Mouse (Mus musculus) liver, embryonic 15.5 days (tissue): Measurements from ENCODE around the gene Tnfrsf1a. TPM values are rescaled to one million over a fixed set of nuclear protein-coding genes. Genes with fewer than 3 reads are reported as not detected.
A peak's percentile ranks its signal among the peaks of the same experiment; 100 is the strongest.

Source experiments
- ATAC-seq: fragments of 200-750 bp; cut with Nextera tagmentation; 2 replicates; pipeline ENCODE4 v1.8.0; 2017; ENCODE audit warnings: moderate number of reproducible peaks, mild to moderate bottlenecking, moderate library complexity; ENCODE audit not compliant: insufficient read depth
- H3K27ac ChIP-seq: fragments of 300-500 bp; sonication (generic); replicated peaks from 2 replicates; pipeline ENCODE4 v1.5.1; 2015; ENCODE audit warnings: mild to moderate bottlenecking, inconsistent platforms
- H3K27me3 ChIP-seq: fragments of 300-500 bp; sonication (generic); 2 replicates; pipeline ENCODE4 v1.6.1; 2015; ENCODE audit warnings: mild to moderate bottlenecking, inconsistent platforms
- H3K36me3 ChIP-seq: fragments of 300-500 bp; sonication (generic); replicated peaks from 2 replicates; pipeline ENCODE4 v1.6.1; 2015; ENCODE audit warnings: moderate library complexity, mild to moderate bottlenecking, inconsistent platforms
- H3K4me1 ChIP-seq: fragments of 300-500 bp; sonication (generic); replicated peaks from 2 replicates; pipeline ENCODE4 v1.6.1; 2015; ENCODE audit warnings: inconsistent platforms
- H3K4me2 ChIP-seq: fragments of 300-500 bp; sonication (generic); 2 replicates; pipeline ENCODE4 v1.6.1; 2015; ENCODE audit warnings: moderate library complexity, mild to moderate bottlenecking, inconsistent platforms
- H3K4me3 ChIP-seq: fragments of 300-500 bp; sonication (generic); replicated peaks from 2 replicates; pipeline ENCODE4 v1.5.1; 2015; ENCODE audit warnings: mild to moderate bottlenecking, inconsistent platforms
- H3K9ac ChIP-seq: fragments of 300-500 bp; sonication (generic); 2 replicates; pipeline ENCODE4 v1.6.1; 2015; ENCODE audit warnings: moderate library complexity, mild to moderate bottlenecking, inconsistent platforms
- H3K9me3 ChIP-seq: fragments of 300-500 bp; sonication (generic); replicated peaks from 2 replicates; pipeline ENCODE4 v1.6.1; 2016; ENCODE audit warnings: inconsistent platforms
- WGBS: fragments of 180-500 bp; shearing (Covaris S2); methylation state at CpG from one replicate; pipeline ENCODE4 v1.1.7; 2015; ENCODE audit warnings: mixed read lengths; ENCODE audit not compliant: insufficient replicate concordance; 5-methylcytosine and 5-hydroxymethylcytosine counted together
- polyA plus RNA-seq: library from polyadenylated mRNA; unstranded; fragments of >200 nt; fragmentation: Nextera tagmentation; extraction: Ambion mirVana; gene quantifications from 2 replicates; pipeline ENCODE4 v1.2.1, GENCODE M21; 2015

Tnfrsf1a gene
- polyA plus RNA-seq, 1 experiment from 2014 or later = 29.4 TPM

DNA sequence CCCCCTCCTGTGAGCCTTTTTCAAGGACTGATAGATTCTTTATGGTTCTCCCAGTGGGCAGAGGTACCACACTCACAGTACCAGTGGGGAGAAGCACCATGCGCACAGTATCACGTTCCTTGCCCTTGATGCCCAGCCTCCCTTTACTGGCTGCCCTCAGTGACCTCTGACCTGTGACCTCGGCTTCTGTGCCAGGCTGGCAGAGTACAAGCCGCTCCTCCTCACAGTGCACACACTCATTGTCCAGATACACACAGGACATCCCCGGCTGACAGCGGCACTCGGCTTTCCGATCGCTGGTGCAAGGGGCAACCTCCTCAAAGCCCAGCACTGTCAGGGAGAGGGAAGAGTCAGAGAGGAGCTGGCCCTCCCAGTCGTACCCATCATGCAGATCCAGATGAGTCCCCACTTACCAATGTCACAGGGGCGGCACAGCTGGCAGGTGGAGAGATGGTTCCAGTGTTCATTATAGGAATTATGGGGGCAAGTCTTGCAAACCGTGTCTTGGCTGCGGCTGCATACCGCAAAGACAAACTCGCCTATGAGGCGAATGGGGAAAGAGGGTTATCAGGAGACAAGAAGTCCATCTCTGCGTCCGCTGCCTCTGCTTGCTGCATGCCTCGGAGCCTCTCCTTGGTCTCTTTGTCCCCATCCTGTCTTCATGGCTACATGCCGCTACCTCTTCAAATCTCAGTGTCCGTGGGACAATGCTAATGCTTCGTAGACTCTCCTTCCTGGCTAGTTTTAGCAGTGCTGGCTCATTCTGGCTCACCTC lies 36.4 kb upstream of the Tnfrsf1a start:
- peak overlapping the region; percentile 58 for H3K4me2 ChIP-seq
- peak overlapping the region; percentile 60 for H3K9ac ChIP-seq
- no peak for ATAC-seq
- peak overlapping the region; percentile 75 for H3K27ac ChIP-seq
- H3K4me3 ChIP-seq = peak overlapping the region; percentile 62
- H3K4me1 ChIP-seq = peaks cover 34% of the 10 kb centered on the region
- peaks cover 11% of the 10 kb centered on the region for H3K27me3 ChIP-seq
- WGBS = 42% methylated on average over 22 of the region's 22 CpGs
- H3K9me3 ChIP-seq = no peaks in the 10 kb centered on the region
- H3K36me3 ChIP-seq = 0 out of 2 replicates have a peak, but pooled peaks cover 16% of the 10 kb centered on the region

DNA sequence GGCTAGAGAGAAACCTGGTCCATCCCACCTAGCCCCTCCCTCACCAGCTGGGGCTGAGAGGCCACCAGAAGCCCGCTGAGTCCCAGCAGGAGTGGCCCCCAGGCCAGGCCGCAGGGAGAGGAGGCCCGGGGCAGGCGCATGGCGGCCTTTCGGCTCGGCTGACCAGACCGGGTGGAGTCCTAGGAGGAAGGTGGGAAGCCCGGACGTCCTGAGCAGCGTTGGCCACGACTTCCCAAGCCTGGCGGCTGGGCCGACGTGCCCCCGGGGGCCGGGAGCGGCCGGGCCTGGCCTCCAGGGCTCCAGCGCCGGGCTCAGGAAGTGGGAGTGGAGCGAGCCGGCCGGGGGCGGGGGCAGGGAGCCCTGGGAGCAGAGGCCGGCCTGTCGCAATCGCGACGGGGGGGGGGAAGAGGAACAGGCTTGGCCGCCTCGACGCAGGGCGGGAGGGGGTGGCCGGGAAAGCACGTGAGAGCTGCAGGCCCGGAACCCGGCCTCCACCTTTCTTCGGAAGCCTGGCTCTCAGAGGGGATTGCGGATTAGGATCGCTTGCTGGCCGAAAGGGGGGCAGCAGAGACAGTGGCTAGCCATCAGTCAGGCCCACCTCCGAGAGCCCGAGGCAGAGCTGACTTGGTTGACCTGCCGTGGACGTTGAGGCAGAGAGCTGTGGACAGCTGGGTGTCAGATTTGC lies 35.5 kb upstream of the Tnfrsf1a start, which contains the start of gene Ltbr:
TSS of gene Ltbr (minus strand) at position 340 of the 685 bp plus-strand sequence.
- H3K9ac ChIP-seq = peak within 1 kb of the TSS; percentile 60
- peak within 1 kb of the TSS; percentile 75 for H3K27ac ChIP-seq
- peaks cover 34% of the 10 kb centered on the region for H3K4me1 ChIP-seq
- H3K9me3 ChIP-seq = no peaks in the 10 kb centered on the region
- H3K4me3 ChIP-seq = peak within 1 kb of the TSS; percentile 62
- WGBS = under 1% methylated on average over 45 of the region's 46 CpGs
- peak; percentile 78 for ATAC-seq
- H3K27me3 ChIP-seq = peaks cover 11% of the 10 kb centered on the region
- H3K4me2 ChIP-seq = peak within 1 kb of the TSS; percentile 58
- H3K36me3 ChIP-seq = 0 out of 2 replicates have a peak, but pooled peaks cover 15% of the 10 kb centered on the region

DNA sequence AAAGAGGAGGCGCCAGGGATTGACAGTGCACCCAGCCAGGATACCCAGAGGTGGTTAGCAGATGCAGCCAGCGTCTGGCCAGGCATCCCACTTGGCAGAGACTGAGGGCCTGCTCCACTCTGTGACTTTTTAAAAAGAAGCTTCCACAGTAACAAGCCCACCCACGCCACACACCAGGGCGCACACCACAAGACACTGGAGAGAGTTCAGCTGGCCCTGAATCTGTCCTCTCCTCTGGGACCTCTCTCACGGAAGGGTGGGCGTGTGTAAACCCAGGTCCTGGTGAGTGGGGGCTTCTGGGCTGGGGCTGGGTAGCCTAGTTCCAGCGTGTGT lies 35.0 kb upstream of the Tnfrsf1a start:
- H3K27ac ChIP-seq = peak overlapping the region; percentile 70; the same call in 1 of the 2 replicates
- 0 out of 2 replicates have a peak, but pooled peaks cover 12% of the 10 kb centered on the region for H3K36me3 ChIP-seq
- peak overlapping the region; percentile 62 for H3K4me3 ChIP-seq
- H3K4me1 ChIP-seq = peaks cover 32% of the 10 kb centered on the region
- H3K9me3 ChIP-seq = no peaks in the 10 kb centered on the region
- peak overlapping the region; percentile 60; the same call in 1 of the 2 replicates for H3K9ac ChIP-seq
- H3K27me3 ChIP-seq = peaks cover 11% of the 10 kb centered on the region
- peak overlapping the region; percentile 58 for H3K4me2 ChIP-seq
- 50% methylated on average over 7 of the region's 7 CpGs for WGBS
- peak; percentile 26 for ATAC-seq

DNA sequence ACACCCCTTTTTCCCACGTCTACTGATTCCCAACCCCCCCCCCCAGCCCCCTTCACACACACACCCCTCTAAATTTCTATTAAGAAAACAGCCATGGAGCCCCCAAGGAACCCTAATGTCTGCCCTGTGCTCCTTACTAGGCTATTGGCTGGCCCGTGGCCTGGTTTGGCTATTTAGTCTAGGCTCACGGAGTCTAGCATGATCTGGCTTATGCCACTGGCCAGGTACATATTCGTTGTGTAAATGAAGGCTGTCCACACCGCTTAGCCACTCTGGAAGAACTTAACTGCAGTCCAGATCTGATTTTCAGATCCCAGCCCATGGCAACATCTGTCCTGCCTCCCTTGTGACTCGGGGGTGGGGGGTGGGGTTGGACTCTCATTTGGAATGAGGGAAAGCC lies 34.4 kb upstream of the Tnfrsf1a start:
- no peak overlapping the region for H3K4me2 ChIP-seq
- WGBS = 59% methylated on average over 6 of the region's 6 CpGs
- 0 out of 2 replicates have a peak, but pooled peaks cover 7% of the 10 kb centered on the region for H3K36me3 ChIP-seq
- H3K4me1 ChIP-seq = peaks cover 27% of the 10 kb centered on the region
- ATAC-seq = no peak
- no peak overlapping the region for H3K27ac ChIP-seq
- H3K9me3 ChIP-seq = no peaks in the 10 kb centered on the region
- no peak overlapping the region for H3K4me3 ChIP-seq
- no peak overlapping the region for H3K9ac ChIP-seq
- H3K27me3 ChIP-seq = peaks cover 17% of the 10 kb centered on the region

DNA sequence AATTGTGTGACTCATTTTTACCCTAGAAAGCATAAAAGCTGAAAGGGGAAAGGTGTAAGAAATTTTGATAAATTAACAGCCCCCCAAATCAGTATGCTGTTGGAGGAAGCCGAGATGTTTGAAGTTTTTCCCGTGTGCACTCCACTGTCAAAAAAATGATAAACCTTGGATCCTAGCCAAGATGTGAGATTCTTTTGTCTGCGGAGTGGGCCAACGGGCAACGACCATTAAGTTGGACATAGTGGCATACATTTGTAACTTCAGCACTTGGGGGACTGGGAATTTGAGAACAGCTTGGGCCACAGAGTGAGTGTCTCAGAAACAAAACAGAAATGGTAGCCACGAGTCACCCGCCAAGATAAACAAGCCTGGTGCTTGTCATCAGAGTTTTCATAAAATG lies 32.1 kb upstream of the Tnfrsf1a start:
- Histone ChIP-seq H3K4me3 (no peak overlapping the region), H3K4me2 (no peak overlapping the region), H3K27me3 (peaks cover 40% of the 10 kb centered on the region), H3K9me3 (no peaks in the 10 kb centered on the region), H3K27ac (no peak overlapping the region), H3K4me1 (peaks cover 28% of the 10 kb centered on the region), H3K36me3 (no peaks in the 10 kb centered on the region), H3K9ac (no peak overlapping the region)
- WGBS = 63% methylated on average over 7 of the region's 7 CpGs
- no peak for ATAC-seq

DNA sequence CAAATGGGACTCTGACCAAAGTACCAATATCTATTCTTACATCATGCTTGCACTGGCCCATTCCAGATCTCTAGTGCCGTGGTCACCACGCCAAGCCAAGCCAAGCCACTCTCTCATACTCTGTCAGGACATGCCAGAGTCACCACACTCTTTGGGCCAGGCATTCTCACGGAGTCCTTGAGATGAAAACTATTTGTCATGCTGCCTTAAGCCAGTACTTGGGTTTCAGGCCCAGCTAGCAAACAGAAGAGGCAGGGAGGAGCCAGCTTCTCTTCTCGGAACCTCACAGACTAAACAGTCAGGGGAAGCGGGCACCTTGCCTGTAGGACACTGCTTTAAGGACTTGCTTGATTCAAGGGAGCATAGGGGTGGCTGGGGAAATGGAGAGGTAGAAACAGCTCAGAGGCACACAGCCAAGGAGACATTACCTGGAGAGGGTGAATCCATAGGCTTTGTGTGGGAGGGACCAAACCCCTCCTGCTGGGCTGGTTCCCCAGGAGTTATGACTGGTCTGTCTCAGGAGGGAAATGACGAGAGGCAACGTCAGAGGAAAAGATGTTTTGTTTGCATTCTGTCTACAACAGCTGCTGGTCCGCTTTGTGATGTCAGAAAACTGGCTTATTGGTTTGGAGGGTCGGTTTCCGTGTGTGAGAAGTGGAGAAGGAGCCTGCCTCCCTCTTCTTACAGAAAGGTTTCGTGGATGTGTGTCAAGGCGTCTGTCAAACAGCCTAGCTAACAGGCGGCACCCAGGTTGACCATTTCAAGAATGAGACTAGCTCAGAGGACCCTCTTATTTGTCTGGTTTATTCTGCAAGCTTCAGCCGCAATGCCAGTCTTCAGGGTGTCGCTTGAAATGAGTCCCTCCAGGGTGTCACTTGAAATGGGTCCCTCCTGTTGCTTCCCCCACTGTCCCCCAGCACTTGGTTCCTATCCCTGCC lies 29.9 kb upstream of the Tnfrsf1a start:
- ATAC-seq = no peak
- H3K27me3 ChIP-seq = peaks cover 37% of the 10 kb centered on the region
- 49% methylated on average over 15 of the region's 15 CpGs for WGBS
- no peaks in the 10 kb centered on the region for H3K36me3 ChIP-seq
- no peaks in the 10 kb centered on the region for H3K9me3 ChIP-seq
- H3K4me2 ChIP-seq = no peak overlapping the region
- no peak overlapping the region for H3K27ac ChIP-seq
- H3K4me1 ChIP-seq = peaks cover 15% of the 10 kb centered on the region
- H3K4me3 ChIP-seq = no peak overlapping the region
- H3K9ac ChIP-seq = no peak overlapping the region

DNA sequence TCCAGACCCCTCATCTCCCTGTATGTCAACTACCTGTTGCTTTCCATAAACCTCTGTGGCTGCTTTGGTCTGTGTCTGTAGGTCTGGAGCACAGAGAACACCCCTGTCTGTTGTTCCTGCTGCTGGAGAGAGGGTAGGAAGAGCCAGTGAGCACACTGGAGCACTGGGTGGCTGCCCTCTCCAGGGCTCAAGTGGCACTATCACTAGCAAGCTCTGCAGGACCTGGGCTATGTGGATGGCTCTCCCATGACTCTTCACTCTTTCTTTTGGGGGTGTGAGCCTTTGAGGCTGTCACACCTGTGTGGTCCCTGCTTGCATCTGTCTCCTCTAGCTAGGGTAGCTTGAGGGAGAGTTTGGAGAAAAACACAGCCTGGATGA lies 29.3 kb upstream of the Tnfrsf1a start:
- no peak overlapping the region for H3K4me3 ChIP-seq
- peaks cover 37% of the 10 kb centered on the region for H3K27me3 ChIP-seq
- H3K4me1 ChIP-seq = peaks cover 9% of the 10 kb centered on the region; the same call in 1 of the 2 replicates
- H3K4me2 ChIP-seq = no peak overlapping the region
- H3K27ac ChIP-seq = no peak overlapping the region
- no peak overlapping the region for H3K9ac ChIP-seq
- ATAC-seq = no peak
- no peaks in the 10 kb centered on the region for H3K9me3 ChIP-seq
- no peaks in the 10 kb centered on the region for H3K36me3 ChIP-seq

DNA sequence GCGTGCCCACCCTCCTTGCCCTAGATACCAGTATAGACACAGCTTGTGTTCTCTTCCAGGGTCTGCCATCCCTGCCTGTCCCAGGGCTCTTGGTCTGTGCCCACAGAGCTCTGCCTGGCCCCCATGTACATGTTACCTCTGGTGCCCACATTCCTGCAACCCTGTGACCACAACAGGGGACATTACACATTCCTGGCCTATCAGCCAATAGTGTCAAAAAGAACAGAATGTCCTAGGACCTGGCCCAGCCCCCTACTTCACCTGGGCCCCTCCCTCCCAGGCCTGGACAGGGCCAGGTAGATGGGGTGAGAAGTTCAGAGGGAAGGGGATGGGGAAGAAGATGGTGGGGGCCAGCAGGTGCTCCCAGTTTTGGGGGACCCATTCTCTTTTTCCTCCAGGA lies 28.8 kb upstream of the Tnfrsf1a start, which contains the start of gene Scnn1a:
TSS of gene Scnn1a (plus strand) at position 337 of the 400 bp plus-strand sequence.
- H3K9ac ChIP-seq = no peak within 1 kb of the TSS
- H3K9me3 ChIP-seq = no peaks in the 10 kb centered on the region
- no peak within 1 kb of the TSS for H3K4me3 ChIP-seq
- H3K4me1 ChIP-seq = peaks cover 9% of the 10 kb centered on the region
- no peaks in the 10 kb centered on the region for H3K36me3 ChIP-seq
- WGBS = 48% methylated on average over 1 of the region's 1 CpGs
- peaks cover 37% of the 10 kb centered on the region for H3K27me3 ChIP-seq
- no peak within 1 kb of the TSS for H3K27ac ChIP-seq
- peak within 1 kb of the TSS; percentile 7; the same call in 1 of the 2 replicates for H3K4me2 ChIP-seq
- ATAC-seq = no peak

DNA sequence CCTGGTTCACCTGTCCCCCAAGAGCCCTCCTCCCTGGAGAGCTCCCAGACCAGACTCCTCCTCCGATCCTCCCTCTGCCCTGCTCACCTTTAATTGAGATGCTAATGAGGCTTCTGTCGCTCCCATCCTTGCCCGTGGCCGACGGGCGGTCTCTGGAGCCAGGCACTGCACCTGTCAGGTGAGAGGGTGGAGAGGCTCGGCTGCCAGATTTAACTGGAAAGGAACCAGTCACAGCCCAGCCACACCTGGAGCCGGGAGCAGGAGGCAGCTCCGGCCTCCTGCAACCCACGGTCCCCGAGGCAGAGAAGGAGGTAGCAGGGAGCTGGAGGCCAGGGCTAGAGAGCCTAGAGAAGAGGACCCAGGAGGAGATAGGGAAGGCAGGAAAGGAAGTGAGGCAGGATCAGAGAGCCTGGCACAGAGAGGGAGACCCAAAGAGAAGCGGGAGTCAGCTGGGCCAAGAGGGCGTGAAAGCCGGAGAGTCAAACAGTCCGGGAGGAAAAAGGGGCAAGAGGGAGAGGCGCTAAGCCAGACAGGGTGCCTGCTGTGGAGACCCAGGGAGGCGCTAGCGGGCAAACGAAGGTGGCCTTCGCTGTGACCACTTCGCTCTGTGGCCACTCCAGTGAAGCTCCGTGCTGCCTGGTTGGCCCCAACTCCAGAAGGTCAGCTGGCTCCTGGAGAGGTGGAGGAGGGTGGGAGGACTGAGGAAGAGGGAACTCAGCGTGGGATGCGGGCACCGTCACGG lies 27.9 kb upstream of the Tnfrsf1a start:
- 11% methylated on average over 26 of the region's 26 CpGs for WGBS
- Histone ChIP-seq H3K4me3 (no peak overlapping the region), H3K4me1 (peaks cover 9% of the 10 kb centered on the region), H3K9me3 (no peaks in the 10 kb centered on the region), H3K36me3 (no peaks in the 10 kb centered on the region), H3K27ac (no peak overlapping the region), H3K9ac (no peak overlapping the region), H3K27me3 (peaks cover 37% of the 10 kb centered on the region), H3K4me2 (peak overlapping the region; percentile 7; the same call in 1 of the 2 replicates)
- no peak for ATAC-seq

DNA sequence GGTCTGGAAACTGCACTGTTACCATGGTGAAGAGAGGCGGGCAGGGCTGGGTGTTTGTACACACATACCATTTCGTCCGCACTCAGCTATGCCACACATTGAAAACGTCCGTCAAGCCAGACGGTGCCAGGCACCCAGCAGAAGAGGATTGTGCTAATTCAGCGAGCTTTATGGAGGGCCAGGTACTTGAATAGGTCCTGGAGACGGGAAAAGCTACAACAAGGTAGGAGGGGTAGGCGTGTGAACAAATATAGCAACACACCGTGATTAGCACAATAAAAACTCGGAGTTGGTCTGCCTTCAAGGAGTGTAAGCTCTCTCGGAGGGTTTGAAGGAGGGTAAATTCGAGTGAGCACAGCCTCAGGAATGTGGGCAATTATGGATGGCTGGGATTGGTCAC lies 26.4 kb upstream of the Tnfrsf1a start:
- no peak overlapping the region for H3K4me2 ChIP-seq

More for the DNA sequence above, 26.4 kb upstream of the Tnfrsf1a start:
- Histone ChIP-seq H3K36me3 (no peaks in the 10 kb centered on the region), H3K4me1 (peaks cover 9% of the 10 kb centered on the region), H3K27me3 (peaks cover 37% of the 10 kb centered on the region), H3K27ac (no peak overlapping the region), H3K9ac (no peak overlapping the region), H3K9me3 (no peaks in the 10 kb centered on the region), H3K4me3 (no peak overlapping the region)
- WGBS = 55% methylated on average over 13 of the region's 13 CpGs
- no peak for ATAC-seq
